Mouse (Mus musculus): Measurements from ENCODE around the gene Kazald1. TPM values are rescaled to one million over a fixed set of nuclear protein-coding genes. Genes with fewer than 3 reads are reported as not detected.

The Kazald1 gene
- polyA plus RNA-seq (2014; fragmentation: Nextera tagmentation; extraction: Ambion mirVana), result 1.1 TPM in 2 replicates

- H3K4me3 ChIP-seq (ENCODE audit: low read depth, low read length), result peak within 1 kb of the TSS; percentile 49
- DNase-seq (ENCODE audit: low spot score) (peak; percentile 97), ATAC-seq (peak; percentile 90)
- H3K36me3 ChIP-seq (ENCODE audit: control insufficient read depth, insufficient read depth, low read length), result no peaks in the 10 kb centered on the region
- no peaks in the 10 kb centered on the region for H3K9me3 ChIP-seq (replicated peaks; ENCODE audit: control insufficient read depth, low read length)
- H3K4me1 ChIP-seq (ENCODE audit: control insufficient read depth, insufficient read depth, low read length), result peaks cover 14% of the 10 kb centered on the region
- H3K4me2 ChIP-seq (ENCODE audit: low read length), result peak within 1 kb of the TSS; percentile 89
- H3K27ac ChIP-seq (ENCODE audit: low read depth, low read length), result peak within 1 kb of the TSS; percentile 68; the same call in 1 of the 2 replicates
- WGBS, result under 1% methylated on average over 45 of the region's 45 CpGs
- H3K27me3 ChIP-seq (replicated peaks; ENCODE audit: control insufficient read depth, insufficient read depth, low read length), result peaks cover 47% of the 10 kb centered on the region
- peak within 1 kb of the TSS; percentile 60 for H3K9ac ChIP-seq (ENCODE audit: low read length)
Observed at GRCm38 (mm10) chr19:45074580-45075322, at the start of gene Kazald1. Gene Kazald1 (plus strand): TSS chr19:45075241.

- H3K9me3 ChIP-seq (replicated peaks; ENCODE audit: control insufficient read depth, low read length), result no peaks in the 10 kb centered on the region
- no peak overlapping the region for H3K9ac ChIP-seq (ENCODE audit: low read length)
- peaks cover 66% of the 10 kb centered on the region for H3K36me3 ChIP-seq (ENCODE audit: control insufficient read depth, insufficient read depth, low read length)
- WGBS, result 90% methylated on average over 37 of the region's 37 CpGs
- DNase-seq (ENCODE audit: low spot score), result no peak
- no peak overlapping the region for H3K4me2 ChIP-seq (ENCODE audit: low read length)
- H3K4me3 ChIP-seq (ENCODE audit: low read depth, low read length), result no peak overlapping the region
- no peaks in the 10 kb centered on the region for H3K27me3 ChIP-seq (replicated peaks; ENCODE audit: control insufficient read depth, insufficient read depth, low read length)
- ATAC-seq, result no peak
- H3K4me1 ChIP-seq (ENCODE audit: control insufficient read depth, insufficient read depth, low read length), result no peaks in the 10 kb centered on the region
- H3K27ac ChIP-seq (ENCODE audit: low read depth, low read length), result no peak overlapping the region
Observed at GRCm38 (mm10) chr19:45025937-45026568, 49.0 kb upstream of the Kazald1 start.

- Histone ChIP-seq H3K9ac (ENCODE audit: low read length) (no peak overlapping the region; the same call in 1 of the 2 replicates), H3K4me1 (ENCODE audit: control insufficient read depth, insufficient read depth, low read length) (no peaks in the 10 kb centered on the region), H3K36me3 (ENCODE audit: control insufficient read depth, insufficient read depth, low read length) (peaks cover 57% of the 10 kb centered on the region), H3K9me3 (replicated peaks; ENCODE audit: control insufficient read depth, low read length) (no peaks in the 10 kb centered on the region), H3K4me3 (ENCODE audit: low read depth, low read length) (no peak overlapping the region), H3K27me3 (replicated peaks; ENCODE audit: control insufficient read depth, insufficient read depth, low read length) (no peaks in the 10 kb centered on the region), H3K27ac (ENCODE audit: low read depth, low read length) (no peak overlapping the region), H3K4me2 (ENCODE audit: low read length) (no peak overlapping the region)
- DNase-seq (ENCODE audit: low spot score) (no peak), ATAC-seq (no peak)
- 89% methylated on average over 6 of the region's 6 CpGs for WGBS
Observed at GRCm38 (mm10) chr19:45026958-45027670, 47.9 kb upstream of the Kazald1 start.

DNA sequence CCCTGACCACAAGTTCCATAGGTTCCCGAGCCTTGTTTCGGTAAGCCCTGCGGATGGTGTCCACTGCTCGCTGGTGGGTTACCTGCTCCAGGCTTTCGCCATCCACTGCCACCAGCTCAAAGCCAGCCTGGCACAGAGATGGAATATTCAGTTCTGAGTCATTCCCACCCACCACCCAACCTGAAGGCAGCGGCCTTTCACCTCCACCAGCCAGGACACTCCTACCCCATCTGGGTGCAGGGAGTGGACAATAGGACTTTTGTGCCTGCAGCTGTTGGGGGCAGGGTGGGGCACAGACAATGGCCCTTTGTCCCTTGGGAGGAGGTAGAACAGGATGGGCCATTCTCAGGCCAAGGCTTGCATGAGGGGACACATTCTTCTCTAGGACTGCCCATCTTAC is 47.2 kb upstream of the Kazald1 start:
- DNase-seq (ENCODE audit: low spot score), result no peak
- Histone ChIP-seq H3K27ac (ENCODE audit: low read depth, low read length) (no peak overlapping the region), H3K36me3 (ENCODE audit: control insufficient read depth, insufficient read depth, low read length) (peaks cover 50% of the 10 kb centered on the region), H3K9ac (ENCODE audit: low read length) (no peak overlapping the region), H3K4me1 (ENCODE audit: control insufficient read depth, insufficient read depth, low read length) (no peaks in the 10 kb centered on the region), H3K4me3 (ENCODE audit: low read depth, low read length) (no peak overlapping the region), H3K4me2 (ENCODE audit: low read length) (no peak overlapping the region), H3K9me3 (replicated peaks; ENCODE audit: control insufficient read depth, low read length) (no peaks in the 10 kb centered on the region), H3K27me3 (replicated peaks; ENCODE audit: control insufficient read depth, insufficient read depth, low read length) (no peaks in the 10 kb centered on the region)
- 83% methylated on average over 6 of the region's 6 CpGs for WGBS
- ATAC-seq, result no peak

DNA sequence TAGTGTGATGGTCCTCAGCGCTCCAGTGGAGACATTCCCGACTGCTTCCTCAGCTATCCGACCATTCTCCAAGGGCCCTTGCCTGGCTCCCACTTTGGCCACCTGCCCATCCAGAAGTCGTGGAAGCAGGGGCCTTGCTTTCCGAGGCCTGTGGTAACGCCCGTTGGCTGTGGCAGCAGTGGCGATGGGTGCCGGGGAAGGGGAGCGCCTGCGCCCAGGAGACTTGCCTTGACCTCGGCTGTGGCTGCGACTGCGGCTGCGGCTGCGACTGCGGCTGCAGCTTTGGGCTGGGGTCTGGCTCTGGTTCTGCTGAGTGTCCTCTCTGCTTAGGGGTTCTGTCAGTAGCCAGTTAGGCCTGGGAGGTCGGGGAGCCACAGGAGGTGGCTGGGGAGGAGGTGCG is 46.3 kb upstream of the Kazald1 start:
- H3K4me2 ChIP-seq (ENCODE audit: low read length), result no peak overlapping the region
- ATAC-seq (no peak), DNase-seq (ENCODE audit: low spot score) (no peak)
- peaks cover 45% of the 10 kb centered on the region for H3K36me3 ChIP-seq (ENCODE audit: control insufficient read depth, insufficient read depth, low read length)
- 61% methylated on average over 19 of the region's 19 CpGs for WGBS
- H3K9me3 ChIP-seq (replicated peaks; ENCODE audit: control insufficient read depth, low read length), result no peaks in the 10 kb centered on the region
- no peak overlapping the region for H3K9ac ChIP-seq (ENCODE audit: low read length)
- no peaks in the 10 kb centered on the region for H3K27me3 ChIP-seq (replicated peaks; ENCODE audit: control insufficient read depth, insufficient read depth, low read length)
- no peaks in the 10 kb centered on the region for H3K4me1 ChIP-seq (ENCODE audit: control insufficient read depth, insufficient read depth, low read length)
- no peak overlapping the region for H3K27ac ChIP-seq (ENCODE audit: low read depth, low read length)
- H3K4me3 ChIP-seq (ENCODE audit: low read depth, low read length), result no peak overlapping the region

- Histone ChIP-seq H3K4me2 (ENCODE audit: low read length) (no peak overlapping the region), H3K4me3 (ENCODE audit: low read depth, low read length) (no peak overlapping the region), H3K9ac (ENCODE audit: low read length) (no peak overlapping the region), H3K4me1 (ENCODE audit: control insufficient read depth, insufficient read depth, low read length) (no peaks in the 10 kb centered on the region), H3K36me3 (ENCODE audit: control insufficient read depth, insufficient read depth, low read length) (peaks cover 39% of the 10 kb centered on the region), H3K27ac (ENCODE audit: low read depth, low read length) (no peak overlapping the region), H3K27me3 (replicated peaks; ENCODE audit: control insufficient read depth, insufficient read depth, low read length) (no peaks in the 10 kb centered on the region), H3K9me3 (replicated peaks; ENCODE audit: control insufficient read depth, low read length) (no peaks in the 10 kb centered on the region)
- WGBS, result 58% methylated on average over 9 of the region's 9 CpGs
- DNase-seq (ENCODE audit: low spot score), result no peak
- no peak for ATAC-seq
Observed at GRCm38 (mm10) chr19:45029571-45029970, 45.5 kb upstream of the Kazald1 start.

- Histone ChIP-seq H3K4me2 (ENCODE audit: low read length) (no peak overlapping the region), H3K36me3 (ENCODE audit: control insufficient read depth, insufficient read depth, low read length) (peaks cover 34% of the 10 kb centered on the region), H3K9me3 (replicated peaks; ENCODE audit: control insufficient read depth, low read length) (no peaks in the 10 kb centered on the region), H3K4me3 (ENCODE audit: low read depth, low read length) (no peak overlapping the region), H3K27ac (ENCODE audit: low read depth, low read length) (no peak overlapping the region), H3K9ac (ENCODE audit: low read length) (no peak overlapping the region), H3K4me1 (ENCODE audit: control insufficient read depth, insufficient read depth, low read length) (no peaks in the 10 kb centered on the region), H3K27me3 (replicated peaks; ENCODE audit: control insufficient read depth, insufficient read depth, low read length) (no peaks in the 10 kb centered on the region)
- DNase-seq (ENCODE audit: low spot score) (peak; percentile 42), ATAC-seq (peak; percentile 24)
- WGBS, result 47% methylated on average over 8 of the region's 8 CpGs
Observed at GRCm38 (mm10) chr19:45030111-45030510, 44.9 kb upstream of the Kazald1 start.

GRCm38 (mm10) chr19:45030746-45031693 is 44.0 kb upstream of the Kazald1 start:
- Histone ChIP-seq H3K4me1 (ENCODE audit: control insufficient read depth, insufficient read depth, low read length) (no peaks in the 10 kb centered on the region), H3K9ac (ENCODE audit: low read length) (no peak overlapping the region), H3K4me2 (ENCODE audit: low read length) (peak overlapping the region; percentile 36), H3K9me3 (replicated peaks; ENCODE audit: control insufficient read depth, low read length) (no peaks in the 10 kb centered on the region), H3K27ac (ENCODE audit: low read depth, low read length) (no peak overlapping the region), H3K36me3 (ENCODE audit: control insufficient read depth, insufficient read depth, low read length) (peaks cover 27% of the 10 kb centered on the region), H3K4me3 (ENCODE audit: low read depth, low read length) (no peak overlapping the region), H3K27me3 (replicated peaks; ENCODE audit: control insufficient read depth, insufficient read depth, low read length) (no peaks in the 10 kb centered on the region)
- DNase-seq (ENCODE audit: low spot score) (peak; percentile 94), ATAC-seq (peak; percentile 36)
- 38% methylated on average over 20 of the region's 20 CpGs for WGBS

Data from forebrain, embryonic 14.5 days (tissue).